Mouse (Mus musculus) thymus, postnatal 14 days (tissue): ENCODE measurements around the gene Clca3b.
"Not testable (repeated sequence)": the region's sequence is repeated elsewhere in the genome, so short reads cannot be mapped to it uniquely, and the experiment has no call there.

Experiments
- DNase-seq: peaks from one replicate; pipeline ENCODE4 v3.0.0; 2021

Gene Clca3b

DNA sequence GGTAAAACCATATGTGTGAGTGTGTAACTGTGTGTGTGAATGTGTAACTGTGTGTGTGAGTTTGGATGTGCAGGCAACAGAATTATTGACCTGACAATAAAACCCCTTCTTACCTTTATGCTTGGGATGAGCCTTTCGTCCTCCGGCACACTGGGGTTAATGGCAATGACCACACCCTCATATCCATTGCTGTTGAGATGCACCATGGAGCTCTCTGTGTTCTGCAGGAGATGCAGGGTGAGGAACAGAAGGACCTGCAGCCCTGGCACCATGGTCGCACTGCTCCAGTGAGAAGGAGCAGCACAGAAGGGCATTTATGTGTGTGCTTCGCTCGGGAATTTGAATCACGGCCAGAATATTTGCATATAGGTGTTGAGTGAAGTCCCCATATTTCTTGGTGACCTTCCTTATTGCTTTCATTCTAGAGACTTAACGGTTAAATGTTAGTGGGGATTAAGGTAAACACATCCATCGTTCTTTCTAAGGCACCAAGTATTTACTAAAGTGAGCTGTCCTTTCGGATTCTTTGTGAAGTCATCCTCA lies at the start of gene Clca3b:
Gene Clca3b, minus strand, starts transcription at position 344 of the 543 bp plus-strand sequence.
- DNase-seq, result not testable (repeated sequence)

- no peak for DNase-seq
Measured at GRCm38 (mm10) chr3:144897042-144897678, 48.0 kb upstream of the Clca3b start.

DNA sequence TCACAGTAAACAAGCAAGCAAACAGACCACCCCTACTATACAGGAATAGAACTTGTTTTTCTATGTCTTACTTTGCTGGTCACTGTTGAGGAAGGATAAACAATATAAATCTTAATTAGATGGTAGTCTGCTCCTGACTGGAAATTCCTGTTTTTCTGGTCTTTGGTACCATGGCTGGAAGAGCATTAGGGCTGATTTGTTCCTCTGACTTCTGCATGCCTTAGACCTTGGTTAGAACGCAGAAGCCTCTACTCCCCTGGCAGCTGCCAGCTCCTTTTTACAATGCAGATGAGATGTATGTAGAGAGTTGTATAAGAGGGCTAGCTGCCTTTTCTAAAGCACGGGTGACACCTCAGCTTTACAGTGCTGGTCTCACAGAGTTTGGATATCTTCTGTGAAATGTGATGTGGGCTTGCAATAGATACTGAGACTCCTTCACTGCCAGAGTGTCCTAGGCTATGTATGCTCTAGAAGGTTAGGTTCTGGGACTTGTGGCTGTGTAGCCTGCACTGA lies 41.1 kb upstream of the Clca3b start:
- no peak for DNase-seq

- no peak for DNase-seq
Measured at GRCm38 (mm10) chr3:144886957-144887356, 37.8 kb upstream of the Clca3b start.

GRCm38 (mm10) chr3:144872012-144872411 lies 22.9 kb upstream of the Clca3b start:
- DNase-seq, result not testable (repeated sequence)

GRCm38 (mm10) chr3:144849584-144849983 lies 427 bp upstream of the Clca3b start:
- no peak for DNase-seq

DNA sequence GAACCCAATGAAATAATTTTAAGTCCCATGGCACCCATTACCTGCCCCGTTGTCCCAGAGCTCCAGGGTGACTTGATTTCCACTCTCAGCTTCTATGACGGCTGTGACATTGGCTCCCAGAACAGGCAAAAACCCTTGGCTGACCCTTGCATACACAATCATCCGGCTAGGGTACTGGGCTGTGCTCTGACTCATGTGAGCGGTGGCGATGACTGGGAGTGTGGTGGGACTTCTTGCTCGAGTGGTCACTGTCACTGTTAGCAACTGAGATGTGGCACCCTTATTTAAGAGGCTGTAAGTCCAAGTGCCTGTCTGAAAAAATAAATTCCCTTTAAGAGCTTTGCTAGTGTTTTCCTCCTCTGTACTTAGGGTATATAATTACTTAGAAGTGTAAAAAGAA lies 21.9 kb downstream of the Clca3b start:
- DNase-seq, result no peak

- peak; percentile 61 for DNase-seq
Measured at GRCm38 (mm10) chr3:144825151-144825550, 24.0 kb downstream of the Clca3b start.

DNA sequence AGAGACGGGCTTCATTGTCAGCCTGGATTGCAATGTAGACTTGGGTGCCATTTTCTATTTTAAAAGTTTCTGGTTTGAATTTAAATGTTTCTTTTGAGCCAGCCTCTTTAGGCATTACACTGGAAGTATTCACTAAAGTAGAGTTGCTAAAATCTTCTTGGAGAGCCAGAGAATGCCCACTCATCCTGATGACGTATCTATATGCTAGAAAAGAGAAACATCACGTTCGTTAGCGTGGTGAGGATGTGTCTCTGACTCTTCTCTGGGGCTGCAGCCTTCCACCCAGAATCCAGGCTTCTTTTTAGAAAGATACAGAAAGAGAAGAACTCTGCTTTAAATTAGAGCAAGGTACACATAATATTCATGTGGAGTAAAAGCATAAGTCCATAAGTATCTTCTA lies 25.8 kb downstream of the Clca3b start:
- DNase-seq, result no peak

DNA sequence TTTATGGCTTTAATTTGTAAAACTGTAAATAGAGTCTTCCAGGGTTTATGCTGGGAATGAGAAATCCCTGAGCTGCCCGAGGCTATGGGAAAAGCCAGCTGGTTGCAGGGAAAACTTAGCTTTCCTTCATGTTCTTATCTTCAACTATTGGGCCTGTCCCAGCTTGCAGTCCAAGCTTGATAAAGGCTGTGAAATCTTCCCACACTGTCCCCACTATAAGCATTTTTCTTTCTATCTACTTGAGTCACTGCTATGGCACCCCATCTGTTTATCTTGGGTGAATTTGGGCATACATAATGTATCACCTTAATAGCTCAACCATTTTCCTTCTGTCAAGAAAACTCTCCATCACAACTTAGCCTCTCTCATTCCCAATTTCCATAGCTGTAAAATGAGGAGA lies 28.5 kb downstream of the Clca3b start:
- no peak for DNase-seq

- not testable (repeated sequence) for DNase-seq
Measured at GRCm38 (mm10) chr3:144819219-144819618, 29.9 kb downstream of the Clca3b start, which contains the start of gene Clca3a2. TSS of gene Clca3a2 (minus strand) at chr3:144819494.

DNA sequence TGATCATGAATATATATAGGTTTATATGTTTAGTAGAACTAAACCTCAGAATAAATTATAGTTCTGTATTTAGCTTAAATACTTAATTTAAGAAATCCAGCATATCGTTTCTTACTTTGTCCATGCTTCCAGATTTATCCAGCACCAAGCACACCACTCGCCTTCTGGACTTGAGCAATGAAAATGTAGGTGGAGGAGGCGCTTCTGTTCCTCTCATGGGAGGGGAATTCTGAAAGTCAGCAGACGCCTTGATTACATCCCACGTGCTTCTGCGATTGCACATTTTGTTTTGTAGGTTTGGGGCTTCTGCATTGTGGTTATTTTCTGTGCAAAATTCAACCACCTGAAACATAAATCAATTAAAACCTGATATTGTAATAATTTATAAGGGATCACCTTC lies 35.8 kb downstream of the Clca3b start:
- DNase-seq, result not testable (repeated sequence)

DNA sequence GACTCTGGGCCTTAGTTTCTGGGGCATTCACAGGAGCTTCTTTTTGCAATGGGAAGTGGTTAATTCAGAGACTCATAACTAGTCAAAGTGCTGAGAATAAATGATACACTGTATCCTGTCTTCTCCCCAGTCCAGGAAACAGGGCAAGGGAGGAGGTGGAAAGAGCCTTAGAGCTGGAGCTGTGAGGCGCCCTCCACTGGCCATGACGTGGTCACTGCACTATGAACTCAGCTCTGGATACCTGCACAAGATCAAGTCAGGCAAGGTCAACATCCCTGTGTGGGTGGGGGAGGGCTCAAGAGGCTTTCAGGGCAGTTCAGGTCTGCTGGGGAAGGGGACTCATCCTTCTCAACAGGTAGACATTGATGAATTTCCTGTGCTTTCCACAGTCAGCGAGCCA lies 37.3 kb downstream of the Clca3b start:
- no peak for DNase-seq

GRCm38 (mm10) chr3:144808153-144808925 lies 40.8 kb downstream of the Clca3b start:
- DNase-seq, result not testable (repeated sequence)

GRCm38 (mm10) chr3:144806626-144807025 lies 42.5 kb downstream of the Clca3b start:
- not testable (repeated sequence) for DNase-seq

DNA sequence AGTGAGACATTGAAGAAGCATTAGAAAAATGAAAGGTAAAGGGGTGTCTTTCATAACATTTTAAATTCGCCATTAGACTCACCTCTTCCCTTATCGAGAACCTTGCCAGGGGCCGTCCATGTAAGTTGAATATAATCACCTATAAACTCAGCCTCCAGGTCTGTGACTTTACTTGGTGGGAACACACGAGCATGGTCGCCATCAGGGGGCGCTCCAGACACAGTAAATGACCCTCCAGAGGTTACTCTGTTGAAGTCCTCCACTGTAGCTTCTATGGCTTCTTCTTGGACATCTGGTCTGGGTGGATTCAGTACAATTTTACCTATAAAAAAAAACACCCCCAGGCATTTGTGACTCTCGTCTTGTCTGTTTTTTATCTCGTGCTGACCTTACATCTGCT lies 47.3 kb downstream of the Clca3b start:
- DNase-seq, result no peak

GRCm38 (mm10) chr3:144785181-144786148 lies 63.7 kb downstream of the Clca3b start:
- DNase-seq, result no peak
